Mouse (Mus musculus): Measurements from ENCODE around the gene Arhgdig. TPM values are rescaled to one million over a fixed set of nuclear protein-coding genes. Genes with fewer than 3 reads are reported as not detected.
A peak's percentile ranks its signal among the peaks of the same experiment; 100 is the strongest.

The Arhgdig gene
- polyA plus RNA-seq, 1 experiment from 2014 or later = 21.7 TPM

- Histone ChIP-seq H3K36me3 (peaks cover 2% of the 10 kb centered on the region; the same call in 1 of the 2 replicates), H3K27me3 (no peaks in the 10 kb centered on the region), H3K9me3 (replicated peaks) (no peaks in the 10 kb centered on the region), H3K4me2 (no peak overlapping the region; the same call in 1 of the 2 replicates), H3K27ac (no peak overlapping the region), H3K4me1 (replicated peaks) (peaks cover 57% of the 10 kb centered on the region), H3K4me3 (replicated peaks) (no peak overlapping the region), H3K9ac (no peak overlapping the region)
- WGBS (ENCODE audit: insufficient replicate concordance) = 38% methylated on average over 10 of the region's 10 CpGs
- no peak for DNase-seq
- ATAC-seq (ENCODE audit: low read depth) = peak; percentile 54
Measured at GRCm38 (mm10) chr17:26237667-26238066, 30.1 kb upstream of the Arhgdig start.

GRCm38 (mm10) chr17:26235077-26235815, 27.7 kb upstream of the Arhgdig start:
- no peak for ATAC-seq (ENCODE audit: low read depth)
- H3K27ac ChIP-seq = peak overlapping the region; percentile 19; the same call in 1 of the 2 replicates
- 33% methylated on average over 13 of the region's 13 CpGs for WGBS (ENCODE audit: insufficient replicate concordance)

GRCm38 (mm10) chr17:26234386-26234785, 26.8 kb upstream of the Arhgdig start:
- Histone ChIP-seq H3K9me3 (replicated peaks) (no peaks in the 10 kb centered on the region), H3K27me3 (no peaks in the 10 kb centered on the region), H3K4me3 (replicated peaks) (no peak overlapping the region), H3K4me2 (no peak overlapping the region), H3K36me3 (peaks cover 4% of the 10 kb centered on the region; the same call in 1 of the 2 replicates), H3K9ac (no peak overlapping the region), H3K27ac (no peak overlapping the region), H3K4me1 (replicated peaks) (peaks cover 34% of the 10 kb centered on the region)
- DNase-seq (no peak), ATAC-seq (ENCODE audit: low read depth) (no peak)
- 86% methylated on average over 8 of the region's 8 CpGs for WGBS (ENCODE audit: insufficient replicate concordance)

More at GRCm38 (mm10) chr17:26235077-26235815, 27.7 kb upstream of the Arhgdig start:
- DNase-seq = no peak
- Histone ChIP-seq H3K9ac (no peak overlapping the region), H3K4me1 (replicated peaks) (peaks cover 42% of the 10 kb centered on the region), H3K4me3 (replicated peaks) (no peak overlapping the region), H3K4me2 (no peak overlapping the region), H3K9me3 (replicated peaks) (no peaks in the 10 kb centered on the region), H3K36me3 (peaks cover 4% of the 10 kb centered on the region; the same call in 1 of the 2 replicates), H3K27me3 (no peaks in the 10 kb centered on the region)

- H3K27me3 ChIP-seq = no peaks in the 10 kb centered on the region
- no peak overlapping the region for H3K4me2 ChIP-seq
- no peak overlapping the region for H3K27ac ChIP-seq
- H3K9me3 ChIP-seq (replicated peaks) = no peaks in the 10 kb centered on the region
- H3K9ac ChIP-seq = no peak overlapping the region
- WGBS (ENCODE audit: insufficient replicate concordance) = 60% methylated on average over 8 of the region's 8 CpGs
- H3K36me3 ChIP-seq = peaks cover 4% of the 10 kb centered on the region; the same call in 1 of the 2 replicates
- DNase-seq (no peak), ATAC-seq (ENCODE audit: low read depth) (no peak)
- H3K4me3 ChIP-seq (replicated peaks) = no peak overlapping the region
- peaks cover 26% of the 10 kb centered on the region for H3K4me1 ChIP-seq (replicated peaks)
Measured at GRCm38 (mm10) chr17:26232863-26233262, 25.3 kb upstream of the Arhgdig start.

- Histone ChIP-seq H3K9me3 (replicated peaks) (no peaks in the 10 kb centered on the region), H3K4me1 (replicated peaks) (peaks cover 14% of the 10 kb centered on the region), H3K9ac (no peak overlapping the region), H3K27me3 (no peaks in the 10 kb centered on the region), H3K4me2 (no peak overlapping the region), H3K4me3 (replicated peaks) (no peak overlapping the region), H3K36me3 (peaks cover 4% of the 10 kb centered on the region; the same call in 1 of the 2 replicates), H3K27ac (no peak overlapping the region)
- 66% methylated on average over 5 of the region's 5 CpGs for WGBS (ENCODE audit: insufficient replicate concordance)
- DNase-seq = no peak
- ATAC-seq (ENCODE audit: low read depth) = no peak
Measured at GRCm38 (mm10) chr17:26231156-26231555, 23.6 kb upstream of the Arhgdig start.

- no peak overlapping the region for H3K9ac ChIP-seq
- peaks cover 2% of the 10 kb centered on the region for H3K4me1 ChIP-seq (replicated peaks)
- no peak overlapping the region for H3K27ac ChIP-seq
- WGBS (ENCODE audit: insufficient replicate concordance) = 70% methylated on average over 5 of the region's 5 CpGs
- DNase-seq (no peak), ATAC-seq (ENCODE audit: low read depth) (no peak)
- H3K27me3 ChIP-seq = no peaks in the 10 kb centered on the region
- H3K4me2 ChIP-seq = no peak overlapping the region
- H3K36me3 ChIP-seq = peaks cover 4% of the 10 kb centered on the region; the same call in 1 of the 2 replicates
- no peaks in the 10 kb centered on the region for H3K9me3 ChIP-seq (replicated peaks)
- H3K4me3 ChIP-seq (replicated peaks) = no peak overlapping the region
Measured at GRCm38 (mm10) chr17:26229776-26230175, 22.2 kb upstream of the Arhgdig start.

GRCm38 (mm10) chr17:26225150-26225549, 17.6 kb upstream of the Arhgdig start:
- H3K27ac ChIP-seq = no peak overlapping the region
- H3K27me3 ChIP-seq = 0 out of 2 replicates have a peak, but pooled peaks cover 8% of the 10 kb centered on the region
- H3K9ac ChIP-seq = no peak overlapping the region
- H3K9me3 ChIP-seq (replicated peaks) = no peaks in the 10 kb centered on the region
- no peak for DNase-seq
- H3K4me2 ChIP-seq = no peak overlapping the region
- H3K36me3 ChIP-seq = no peaks in the 10 kb centered on the region
- H3K4me1 ChIP-seq (replicated peaks) = no peaks in the 10 kb centered on the region
- H3K4me3 ChIP-seq (replicated peaks) = no peak overlapping the region
- ATAC-seq (ENCODE audit: low read depth) = no peak
- 67% methylated on average over 12 of the region's 12 CpGs for WGBS (ENCODE audit: insufficient replicate concordance)

GRCm38 (mm10) chr17:26221508-26221907, 13.9 kb upstream of the Arhgdig start:
- DNase-seq (no peak), ATAC-seq (ENCODE audit: low read depth) (no peak)
- Histone ChIP-seq H3K9me3 (replicated peaks) (no peaks in the 10 kb centered on the region), H3K27ac (no peak overlapping the region), H3K36me3 (no peaks in the 10 kb centered on the region), H3K4me3 (replicated peaks) (no peak overlapping the region), H3K27me3 (0 out of 2 replicates have a peak, but pooled peaks cover 8% of the 10 kb centered on the region), H3K4me2 (no peak overlapping the region), H3K9ac (no peak overlapping the region), H3K4me1 (replicated peaks) (no peaks in the 10 kb centered on the region)
- 63% methylated on average over 2 of the region's 2 CpGs for WGBS (ENCODE audit: insufficient replicate concordance)

- H3K9ac ChIP-seq = no peak overlapping the region
- H3K4me1 ChIP-seq (replicated peaks) = no peaks in the 10 kb centered on the region
- no peak overlapping the region for H3K27ac ChIP-seq
- no peaks in the 10 kb centered on the region for H3K9me3 ChIP-seq (replicated peaks)
- no peak overlapping the region for H3K4me2 ChIP-seq
- no peak for DNase-seq
- peaks cover 17% of the 10 kb centered on the region; the same call in 1 of the 2 replicates for H3K27me3 ChIP-seq
- no peaks in the 10 kb centered on the region for H3K36me3 ChIP-seq
- 76% methylated on average over 11 of the region's 11 CpGs for WGBS (ENCODE audit: insufficient replicate concordance)
- no peak for ATAC-seq (ENCODE audit: low read depth)
- no peak overlapping the region for H3K4me3 ChIP-seq (replicated peaks)
Measured at GRCm38 (mm10) chr17:26212681-26213080, 5.1 kb upstream of the Arhgdig start.

GRCm38 (mm10) chr17:26212241-26212640, 4.7 kb upstream of the Arhgdig start:
- H3K4me3 ChIP-seq (replicated peaks) = no peak overlapping the region
- H3K4me2 ChIP-seq = no peak overlapping the region
- ATAC-seq (ENCODE audit: low read depth) (no peak), DNase-seq (no peak)
- H3K9ac ChIP-seq = no peak overlapping the region
- H3K9me3 ChIP-seq (replicated peaks) = no peaks in the 10 kb centered on the region
- 74% methylated on average over 7 of the region's 7 CpGs for WGBS (ENCODE audit: insufficient replicate concordance)
- H3K36me3 ChIP-seq = no peaks in the 10 kb centered on the region
- no peaks in the 10 kb centered on the region for H3K4me1 ChIP-seq (replicated peaks)
- H3K27ac ChIP-seq = no peak overlapping the region
- peaks cover 21% of the 10 kb centered on the region; the same call in 1 of the 2 replicates for H3K27me3 ChIP-seq

- ATAC-seq (ENCODE audit: low read depth) (no peak), DNase-seq (no peak)
- no peaks in the 10 kb centered on the region for H3K9me3 ChIP-seq (replicated peaks)
- H3K4me1 ChIP-seq (replicated peaks) = peaks cover 31% of the 10 kb centered on the region
- no peak overlapping the region for H3K9ac ChIP-seq
- peaks cover 74% of the 10 kb centered on the region for H3K27me3 ChIP-seq
- whole genome bisulfite sequencing (ENCODE audit: insufficient replicate concordance) = 41% methylated on average over 1 of the region's 1 CpGs
- H3K4me2 ChIP-seq = no peak overlapping the region
- H3K27ac ChIP-seq = no peak overlapping the region
- H3K4me3 ChIP-seq (replicated peaks) = no peak overlapping the region
- no peaks in the 10 kb centered on the region for H3K36me3 ChIP-seq
Measured at GRCm38 (mm10) chr17:26206392-26206791, 1.2 kb downstream of the Arhgdig start.

- H3K4me3 ChIP-seq (replicated peaks) = no peak overlapping the region
- H3K4me2 ChIP-seq = no peak overlapping the region
- DNase-seq = no peak
- H3K27me3 ChIP-seq = peaks cover 82% of the 10 kb centered on the region
- H3K9ac ChIP-seq = no peak overlapping the region
- no peak overlapping the region for H3K27ac ChIP-seq
- H3K4me1 ChIP-seq (replicated peaks) = peaks cover 47% of the 10 kb centered on the region
- H3K36me3 ChIP-seq = no peaks in the 10 kb centered on the region
- no peaks in the 10 kb centered on the region for H3K9me3 ChIP-seq (replicated peaks)
- 34% methylated on average over 11 of the region's 11 CpGs for WGBS (ENCODE audit: insufficient replicate concordance)
- ATAC-seq (ENCODE audit: low read depth) = no peak
Measured at GRCm38 (mm10) chr17:26204766-26205165, 2.8 kb downstream of the Arhgdig start.
